Mouse (Mus musculus) liver, embryonic 14.5 days (tissue): ENCODE measurements around the gene Map4k3.

Experiments used
- CTCF ChIP-seq: IDR thresholded peaks from 2 replicates; pipeline ENCODE4 v1.5.1; 2016; ENCODE audit warnings: antibody characterized with exemption, low read depth, control low read depth
- EP300 ChIP-seq: IDR thresholded peaks from 2 replicates; pipeline ENCODE4 v1.6.1; 2016; ENCODE audit warnings: antibody characterized with exemption, low read depth

GRCm38 (mm10) chr17:80553318-80554270 lies 174.7 kb downstream of the Map4k3 start:
- TF ChIP-seq EP300 = no peak
- TF ChIP-seq CTCF = peak; percentile 74
